Mouse (Mus musculus): ENCODE measurements around the gene Myo3b.

DNA sequence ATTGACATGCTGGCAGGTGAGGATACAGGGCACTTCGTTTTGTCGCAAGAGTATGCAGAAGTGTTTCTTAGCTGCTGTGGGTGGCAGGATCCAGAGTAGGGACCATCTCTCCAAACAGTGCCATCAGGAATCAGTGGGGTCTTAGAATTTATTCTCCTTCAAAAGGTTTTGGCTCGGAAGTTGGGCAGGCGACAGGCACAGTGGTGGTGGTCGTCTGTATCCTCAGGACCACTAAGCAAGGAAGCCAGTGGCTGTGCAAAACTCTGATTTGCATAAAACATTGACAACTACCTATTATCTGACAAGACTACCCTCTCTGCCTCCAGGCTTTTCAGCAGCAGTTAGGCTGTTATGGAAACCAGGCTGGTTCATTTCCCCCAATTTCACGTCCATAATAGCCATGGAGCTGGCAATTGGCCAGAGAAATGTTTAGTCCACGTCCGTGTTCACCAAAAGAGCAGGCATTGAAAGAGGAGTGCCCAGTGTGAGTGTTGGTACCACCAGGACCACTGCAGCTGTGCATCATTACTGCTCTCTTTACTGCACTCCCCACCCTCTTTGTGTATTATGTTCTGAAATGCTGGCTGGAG lies 163.7 kb downstream of the Myo3b start:
- TF ChIP-seq CTCF (IDR thresholded peaks at IDR 0.05; ENCODE audit: control insufficient read depth, insufficient read depth, insufficient replicate concordance, low read depth, low read length) (no peak), POLR2A (IDR thresholded peaks at IDR 0.05; ENCODE audit: control insufficient read depth, low read depth, low read length) (no peak)
